11 mouse cellular contexts compared by ENCODE assay signal in genomic region chr5:115982671-115983373, GRCm38 (mm10). TPM values are rescaled to one million over a fixed set of nuclear protein-coding genes. Genes with fewer than 3 reads are reported as not detected.
A peak's percentile ranks its signal among the peaks of the same experiment; 100 is the strongest.
DNase-seq lines count a peak whose midpoint lies in the region; ATAC-seq and TF ChIP-seq lines count a peak whose summit lies in the region.
"Had no signal": no experiment of that assay in that cellular context is flagged by ENCODE, and none has a peak within 500 bp of the region (broad histone marks: within the 10 kb centered on the region; RNA-seq: fewer than 3 reads in every experiment).

No protein-coding gene starts in this region.

- H3K27ac ChIP-seq in cerebellum, adult 2 months (ENCODE audit: insufficient read depth, low read length), result no peak overlapping the region
- no peak overlapping the region for H3K27ac ChIP-seq in midbrain, embryonic 11.5 days (ENCODE audit: low read depth, low read length)
- no peak overlapping the region for H3K27ac ChIP-seq in midbrain, embryonic 10.5 days (replicated peaks)
- no peak overlapping the region for H3K27ac ChIP-seq in liver, embryonic 11.5 days (ENCODE audit: low read depth, low read length)
- H3K27ac ChIP-seq: hindbrain, embryonic 15.5 days; midbrain, embryonic 12.5 days had no signal

- WGBS in cerebellum, adult 2 months, result 71% methylated on average over 7 of the region's 7 CpGs
- WGBS in midbrain, embryonic 11.5 days, result 89% methylated on average over 7 of the region's 7 CpGs
- WGBS in midbrain, embryonic 10.5 days, result 90% methylated on average over 7 of the region's 7 CpGs
- 89% methylated on average over 7 of the region's 7 CpGs for WGBS in liver, embryonic 11.5 days

- no peaks in the 10 kb centered on the region for H3K9me3 ChIP-seq in midbrain, embryonic 11.5 days (ENCODE audit: control insufficient read depth, low read length)
- no peaks in the 10 kb centered on the region for H3K9me3 ChIP-seq in midbrain, embryonic 10.5 days (replicated peaks)
- H3K9me3 ChIP-seq in liver, embryonic 11.5 days (ENCODE audit: control insufficient read depth, low read length), result no peaks in the 10 kb centered on the region
- H3K9me3 ChIP-seq: hindbrain, embryonic 15.5 days; midbrain, embryonic 12.5 days had no signal

- peaks cover 11% of the 10 kb centered on the region for H3K36me3 ChIP-seq in midbrain, embryonic 11.5 days (ENCODE audit: control insufficient read depth, insufficient read depth, low read length)
- peaks cover 93% of the 10 kb centered on the region for H3K36me3 ChIP-seq in midbrain, embryonic 10.5 days
- H3K36me3 ChIP-seq in liver, embryonic 11.5 days (ENCODE audit: control insufficient read depth, insufficient read depth, low read length), result peaks cover 57% of the 10 kb centered on the region

- no peak overlapping the region for H3K9ac ChIP-seq in midbrain, embryonic 11.5 days (ENCODE audit: low read length)
- no peak overlapping the region for H3K9ac ChIP-seq in liver, embryonic 11.5 days (ENCODE audit: low read depth, low read length)
- H3K9ac ChIP-seq: hindbrain, embryonic 15.5 days; midbrain, embryonic 12.5 days had no signal

- H3K4me3 ChIP-seq in cerebellum, adult 2 months (replicated peaks; ENCODE audit: insufficient read depth, low read depth, low read length), result no peak overlapping the region
- no peak overlapping the region for H3K4me3 ChIP-seq in midbrain, embryonic 11.5 days (ENCODE audit: low read depth, low read length)
- H3K4me3 ChIP-seq in midbrain, embryonic 10.5 days, result no peak overlapping the region
- H3K4me3 ChIP-seq in liver, embryonic 11.5 days (ENCODE audit: low read depth, low read length), result no peak overlapping the region
- H3K4me3 ChIP-seq: hindbrain, embryonic 15.5 days; midbrain, embryonic 12.5 days had no signal

- no peak for TF ChIP-seq CTCF in cerebellum, adult 2 months (IDR thresholded peaks at IDR 0.05; ENCODE audit: borderline replicate concordance, insufficient read depth, low read depth, low read length)

- H3K4me1 ChIP-seq in cerebellum, adult 2 months (ENCODE audit: control insufficient read depth, insufficient read depth, low read length), result no peaks in the 10 kb centered on the region
- no peaks in the 10 kb centered on the region; the same call in none of the 2 replicates for H3K4me1 ChIP-seq in midbrain, embryonic 11.5 days (ENCODE audit: control insufficient read depth, insufficient read depth, low read length)
- H3K4me1 ChIP-seq in midbrain, embryonic 10.5 days, result peaks cover 12% of the 10 kb centered on the region
- H3K4me1 ChIP-seq in liver, embryonic 11.5 days (replicated peaks; ENCODE audit: control insufficient read depth, insufficient read depth, low read length), result no peaks in the 10 kb centered on the region
- H3K4me1 ChIP-seq: midbrain, embryonic 12.5 days had no signal

- no peak for ATAC-seq in midbrain, embryonic 11.5 days (ENCODE audit: low FRiP score)
- no peak for ATAC-seq in liver, embryonic 11.5 days (replicated peaks; ENCODE audit: low FRiP score)
- ATAC-seq in granulocyte monocyte progenitor cell, adult 5-6 weeks (replicated peaks; ENCODE audit: poor library complexity, severe bottlenecking), result no peak

- TF ChIP-seq POLR2A in cerebellum, adult 2 months (IDR thresholded peaks at IDR 0.05; ENCODE audit: borderline replicate concordance, insufficient read depth, low read length), result no peak

- DNase-seq in cerebellum, adult 2 months, result peak; percentile 31 to 42
- DNase-seq in cerebellum, adult 11-12 months, result no peak
- DNase-seq in midbrain, embryonic 11.5 days (ENCODE audit: low spot score, missing footprints), result peak; percentile 53
- no peak for DNase-seq in midbrain, embryonic 10.5 days (ENCODE audit: low spot score)
- DNase-seq in adrenal gland, postnatal 4 days (ENCODE audit: low spot score in 2 of 2), result peak; percentile 52 to 59
- peak; percentile 84 to 92 for DNase-seq in kidney, postnatal 25 days
- no peak for DNase-seq in liver, embryonic 11.5 days (ENCODE audit: low spot score)
- DNase-seq: liver had no signal

- no peak overlapping the region for H3K4me2 ChIP-seq in midbrain, embryonic 11.5 days
- H3K4me2 ChIP-seq in liver, embryonic 11.5 days, result no peak overlapping the region
- H3K4me2 ChIP-seq: hindbrain, embryonic 15.5 days; midbrain, embryonic 12.5 days had no signal

- no peaks in the 10 kb centered on the region for H3K27me3 ChIP-seq in cerebellum, adult 2 months (ENCODE audit: control insufficient read depth, insufficient read depth, low read length)
- no peaks in the 10 kb centered on the region for H3K27me3 ChIP-seq in midbrain, embryonic 11.5 days (ENCODE audit: control insufficient read depth, insufficient read depth, low read length)
- H3K27me3 ChIP-seq in midbrain, embryonic 10.5 days (ENCODE audit: low read depth, poor library complexity, severe bottlenecking), result no peaks in the 10 kb centered on the region
- H3K27me3 ChIP-seq in liver, embryonic 11.5 days (replicated peaks; ENCODE audit: control insufficient read depth, insufficient read depth, low read length), result no peaks in the 10 kb centered on the region
- H3K27me3 ChIP-seq: hindbrain, embryonic 15.5 days; midbrain, embryonic 12.5 days had no signal

RNA-seq across cellular contexts. Expression of gene Prkab1, which starts 41.5 kb away (rescaled TPM):
- 39.6 and 43.8 TPM in 2 replicates for polyA plus RNA-seq in cerebellum, adult 2 months (2012; rRNA removed)
- polyA plus RNA-seq in midbrain, embryonic 11.5 days (2014; fragmentation: Nextera tagmentation; extraction: Ambion mirVana), result 48.4 and 55.4 TPM in 2 replicates
- 66.7 and 72.6 TPM in 2 replicates for polyA plus RNA-seq in midbrain, embryonic 10.5 days (2016; fragmentation: Nextera tagmentation; extraction: Ambion mirVana)
- 10 to 100 TPM; 87.2 to 93.0 TPM for total RNA-seq in adrenal gland, postnatal 4 days (2021)
- 109 and 111 TPM in 2 replicates for polyA plus RNA-seq in liver, embryonic 11.5 days (2014; fragmentation: Nextera tagmentation; extraction: Ambion mirVana)
- total RNA-seq in granulocyte monocyte progenitor cell, adult 5-6 weeks (2014; fragmentation: Nextera tagmentation), result 47.5 and 48.3 TPM in 2 replicates
- total RNA-seq in granulocyte monocyte progenitor cell, adult 5-6 weeks (2017), result 17.2 and 20.8 TPM in 2 replicates

Comparison
In these comparisons a context has a peak if more than half of its experiments do, and no peak if none do; other contexts are left out.
1. DNase-seq: peak in cerebellum, adult 2 months (2 of 2), midbrain, embryonic 11.5 days (single experiment), adrenal gland, postnatal 4 days (2 of 2) and kidney, postnatal 25 days (2 of 2); none in cerebellum, adult 11-12 months (single experiment), midbrain, embryonic 10.5 days (single experiment) and liver, embryonic 11.5 days (single experiment).